Mouse (Mus musculus) lung, postnatal 0 days (tissue): ENCODE measurements around the gene Carmil3. TPM values are rescaled to one million over a fixed set of nuclear protein-coding genes. Genes with fewer than 3 reads are reported as not detected.

Experiments
- ATAC-seq: fragments of 200-750 bp; cut with Nextera tagmentation; 2 replicates; pipeline ENCODE4 v1.8.0; 2017; ENCODE audit warnings: moderate library complexity
- DNase-seq: peaks from one replicate; pipeline ENCODE4 v3.0.0-alpha.2; 2016; ENCODE audit warnings: low spot score
- H3K27ac ChIP-seq: fragments of 300-500 bp; sonication (generic); 2 replicates; pipeline ENCODE4 v1.5.1; 2014; ENCODE audit warnings: antibody characterized with exemption, mild to moderate bottlenecking, low read length, mixed read lengths
- H3K27me3 ChIP-seq: fragments of 300-500 bp; sonication (generic); replicated peaks from 2 replicates; pipeline ENCODE4 v1.6.1; 2014; ENCODE audit warnings: low read length, mixed read lengths; ENCODE audit not compliant: insufficient read depth
- H3K36me3 ChIP-seq: fragments of 300-500 bp; sonication (generic); 2 replicates; pipeline ENCODE4 v1.6.1; 2014; ENCODE audit warnings: low read length, mixed read lengths; ENCODE audit not compliant: insufficient read depth
- H3K4me1 ChIP-seq: fragments of 300-500 bp; sonication (generic); 2 replicates; pipeline ENCODE4 v1.6.1; 2014; ENCODE audit warnings: antibody characterized with exemption, low read depth, low read length, mixed read lengths; ENCODE audit not compliant: insufficient read depth
- H3K4me2 ChIP-seq: fragments of 300-500 bp; sonication (generic); replicated peaks from 2 replicates; pipeline ENCODE4 v1.6.1; 2014; ENCODE audit warnings: low read depth, mild to moderate bottlenecking, low read length, moderate library complexity, mixed read lengths
- H3K4me3 ChIP-seq: fragments of 300-500 bp; sonication (generic); 2 replicates; pipeline ENCODE4 v1.5.1; 2014; ENCODE audit warnings: low read depth, low read length
- H3K9ac ChIP-seq: fragments of 300-500 bp; sonication (generic); replicated peaks from 2 replicates; pipeline ENCODE4 v1.6.1; 2014; ENCODE audit warnings: low read depth, mild to moderate bottlenecking
- H3K9me3 ChIP-seq: fragments of 300-500 bp; sonication (generic); 2 replicates; pipeline ENCODE4 v1.6.1; 2016; ENCODE audit warnings: low read length, mixed read lengths
- CTCF ChIP-seq: IDR thresholded peaks from 2 replicates; pipeline ENCODE4 v1.5.1; 2016; ENCODE audit warnings: antibody characterized with exemption, mild to moderate bottlenecking
- EP300 ChIP-seq: IDR thresholded peaks from 2 replicates; pipeline ENCODE4 v1.6.1; 2016; ENCODE audit warnings: antibody characterized with exemption, mild to moderate bottlenecking, control low read depth
- WGBS: fragments of 180-500 bp; shearing (Covaris S2); extraction: QIAGEN DNeasy Blood & Tissue Kit; methylation state at CpG from one replicate; pipeline ENCODE4 v1.1.7; 2014; 5-methylcytosine and 5-hydroxymethylcytosine counted together
- polyA plus RNA-seq: library from polyadenylated mRNA; unstranded; fragments of >200 nt; fragmentation: Nextera tagmentation; extraction: Ambion mirVana; gene quantifications from 2 replicates; pipeline ENCODE4 v1.2.1, GENCODE M21; 2015

The Carmil3 gene
- polyA plus RNA-seq, 1 experiment from 2014 or later, result 0.23 TPM

- H3K27me3 ChIP-seq, result 0 out of 2 replicates have a peak, but pooled peaks cover 4% of the 10 kb centered on the region
- DNase-seq, result no peak
- H3K9me3 ChIP-seq, result no peaks in the 10 kb centered on the region
- TF ChIP-seq EP300 (no peak), CTCF (no peak)
- no peak overlapping the region for H3K4me2 ChIP-seq
- no peaks in the 10 kb centered on the region; the same call in 1 of the 2 replicates for H3K4me1 ChIP-seq
- 87% methylated on average over 8 of the region's 8 CpGs for WGBS
- no peak overlapping the region for H3K9ac ChIP-seq
- no peak overlapping the region for H3K27ac ChIP-seq
- no peak for ATAC-seq
- H3K4me3 ChIP-seq, result no peak overlapping the region
- H3K36me3 ChIP-seq, result no peaks in the 10 kb centered on the region
Measured at GRCm38 (mm10) chr14:55486836-55487235, 3.6 kb upstream of the Carmil3 start.

- Histone ChIP-seq H3K27ac (no peak overlapping the region), H3K9ac (no peak overlapping the region)
Measured at GRCm38 (mm10) chr14:55491291-55491833, 911 bp downstream of the Carmil3 start.

GRCm38 (mm10) chr14:55492103-55492502, 1.7 kb downstream of the Carmil3 start:
- no peaks in the 10 kb centered on the region; the same call in 1 of the 2 replicates for H3K4me1 ChIP-seq
- no peak overlapping the region for H3K4me2 ChIP-seq
- TF ChIP-seq EP300 (no peak), CTCF (no peak)

More at GRCm38 (mm10) chr14:55491291-55491833, 911 bp downstream of the Carmil3 start:
- Histone ChIP-seq H3K4me2 (peak overlapping the region; percentile 99), H3K4me3 (peak overlapping the region; percentile 54), H3K36me3 (no peaks in the 10 kb centered on the region), H3K27me3 (0 out of 2 replicates have a peak, but pooled peaks cover 4% of the 10 kb centered on the region), H3K4me1 (no peaks in the 10 kb centered on the region; the same call in 1 of the 2 replicates), H3K9me3 (no peaks in the 10 kb centered on the region)
- DNase-seq, result peak; percentile 45
- peak; percentile 73 for ATAC-seq
- WGBS, result under 1% methylated on average over 20 of the region's 30 CpGs
- no peak for TF ChIP-seq CTCF
- TF ChIP-seq EP300, result no peak

GRCm38 (mm10) chr14:55495509-55496240, 5.2 kb downstream of the Carmil3 start:
- 0 out of 2 replicates have a peak, but pooled peaks cover 4% of the 10 kb centered on the region for H3K27me3 ChIP-seq
- H3K9ac ChIP-seq, result no peak overlapping the region
- no peak overlapping the region for H3K27ac ChIP-seq
- no peaks in the 10 kb centered on the region for H3K36me3 ChIP-seq
- no peak for ATAC-seq
- H3K9me3 ChIP-seq, result no peaks in the 10 kb centered on the region
- no peaks in the 10 kb centered on the region; the same call in 1 of the 2 replicates for H3K4me1 ChIP-seq
- H3K4me3 ChIP-seq, result no peak overlapping the region
- WGBS, result 60% methylated on average over 17 of the region's 20 CpGs
- no peak for TF ChIP-seq CTCF
- no peak for TF ChIP-seq EP300
- DNase-seq, result no peak
- no peak overlapping the region for H3K4me2 ChIP-seq

More at GRCm38 (mm10) chr14:55492103-55492502, 1.7 kb downstream of the Carmil3 start:
- Histone ChIP-seq H3K4me3 (no peak overlapping the region), H3K9me3 (no peaks in the 10 kb centered on the region), H3K9ac (no peak overlapping the region), H3K27me3 (0 out of 2 replicates have a peak, but pooled peaks cover 4% of the 10 kb centered on the region), H3K27ac (no peak overlapping the region), H3K36me3 (no peaks in the 10 kb centered on the region)
- WGBS, result 28% methylated on average over 3 of the region's 3 CpGs
- DNase-seq (no peak), ATAC-seq (no peak)

- no peaks in the 10 kb centered on the region for H3K27me3 ChIP-seq
- ATAC-seq (peak; percentile 7; the same call in 1 of the 2 replicates), DNase-seq (no peak)
- no peak overlapping the region for H3K27ac ChIP-seq
- WGBS, result 52% methylated on average over 14 of the region's 16 CpGs
- no peaks in the 10 kb centered on the region for H3K36me3 ChIP-seq
- no peak overlapping the region for H3K4me2 ChIP-seq
- TF ChIP-seq CTCF (no peak), EP300 (no peak)
- H3K4me3 ChIP-seq, result no peak overlapping the region
- no peak overlapping the region for H3K9ac ChIP-seq
- H3K9me3 ChIP-seq, result no peaks in the 10 kb centered on the region
- H3K4me1 ChIP-seq, result no peaks in the 10 kb centered on the region
Measured at GRCm38 (mm10) chr14:55496761-55497448, 6.5 kb downstream of the Carmil3 start.

- no peaks in the 10 kb centered on the region for H3K27me3 ChIP-seq
- DNase-seq (peak; percentile 90), ATAC-seq (peak; percentile 74)
- no peaks in the 10 kb centered on the region for H3K9me3 ChIP-seq
- H3K4me2 ChIP-seq, result no peak overlapping the region
- H3K27ac ChIP-seq, result no peak overlapping the region
- TF ChIP-seq EP300, result no peak
- peak; percentile 99 for TF ChIP-seq CTCF
- no peak overlapping the region for H3K4me3 ChIP-seq
- no peaks in the 10 kb centered on the region for H3K4me1 ChIP-seq
- no peaks in the 10 kb centered on the region for H3K36me3 ChIP-seq
- no peak overlapping the region for H3K9ac ChIP-seq
- WGBS, result 24% methylated on average over 6 of the region's 6 CpGs
Measured at GRCm38 (mm10) chr14:55497449-55497821, 7.0 kb downstream of the Carmil3 start.
